Mouse (Mus musculus): ENCODE results near the gene H2-Ob.

H2-Ob gene

GRCm38 (mm10) chr17:34238706-34239105 is at the start of gene H2-Ob:
H2-Ob (plus strand) TSS chr17:34238903.
- 65% methylated on average over 3 of the region's 3 CpGs for WGBS

- WGBS, result 90% methylated on average over 6 of the region's 6 CpGs
Measured at GRCm38 (mm10) chr17:34188986-34189385, 49.7 kb upstream of the H2-Ob start.

GRCm38 (mm10) chr17:34192852-34193251 is 45.9 kb upstream of the H2-Ob start:
- WGBS, result 42% methylated on average over 16 of the region's 16 CpGs

GRCm38 (mm10) chr17:34193468-34193867 is 45.2 kb upstream of the H2-Ob start:
- 63% methylated on average over 8 of the region's 8 CpGs for WGBS

- 86% methylated on average over 4 of the region's 4 CpGs for WGBS
Measured at GRCm38 (mm10) chr17:34194723-34195122, 44.0 kb upstream of the H2-Ob start.

- 61% methylated on average over 12 of the region's 12 CpGs for WGBS
Measured at GRCm38 (mm10) chr17:34196491-34196890, 42.2 kb upstream of the H2-Ob start.

- WGBS, result 8% methylated on average over 41 of the region's 41 CpGs
Measured at GRCm38 (mm10) chr17:34196941-34197894, 41.5 kb upstream of the H2-Ob start, which contains the start of gene Psmb8. Psmb8 (plus strand) TSS chr17:34197721.

- WGBS, result 1% methylated on average over 32 of the region's 32 CpGs
Measured at GRCm38 (mm10) chr17:34197904-34198520, 40.7 kb upstream of the H2-Ob start.

- WGBS, result 13% methylated on average over 11 of the region's 11 CpGs
Measured at GRCm38 (mm10) chr17:34198521-34198912, 40.2 kb upstream of the H2-Ob start.

- 78% methylated on average over 12 of the region's 12 CpGs for WGBS
Measured at GRCm38 (mm10) chr17:34199050-34199619, 39.6 kb upstream of the H2-Ob start.

GRCm38 (mm10) chr17:34200047-34200446 is 38.7 kb upstream of the H2-Ob start:
- whole genome bisulfite sequencing, result 88% methylated on average over 10 of the region's 10 CpGs

- WGBS, result 93% methylated on average over 16 of the region's 16 CpGs
Measured at GRCm38 (mm10) chr17:34200772-34201505, 37.8 kb upstream of the H2-Ob start.

- 86% methylated on average over 7 of the region's 7 CpGs for WGBS
Measured at GRCm38 (mm10) chr17:34201506-34202055, 37.1 kb upstream of the H2-Ob start.

- 87% methylated on average over 4 of the region's 4 CpGs for WGBS
Measured at GRCm38 (mm10) chr17:34202760-34203442, 35.8 kb upstream of the H2-Ob start.

- 70% methylated on average over 5 of the region's 5 CpGs for WGBS
Measured at GRCm38 (mm10) chr17:34203444-34203843, 35.3 kb upstream of the H2-Ob start, which contains the start of gene Tap2. Tap2 (plus strand) TSS chr17:34203527.

- under 1% methylated on average over 44 of the region's 44 CpGs for WGBS
Measured at GRCm38 (mm10) chr17:34204303-34205010, 34.2 kb upstream of the H2-Ob start.

- 21% methylated on average over 18 of the region's 18 CpGs for WGBS
Measured at GRCm38 (mm10) chr17:34205021-34205745, 33.5 kb upstream of the H2-Ob start.

GRCm38 (mm10) chr17:34205746-34206176 is 32.9 kb upstream of the H2-Ob start:
- 29% methylated on average over 9 of the region's 9 CpGs for WGBS

GRCm38 (mm10) chr17:34206731-34207130 is 32.0 kb upstream of the H2-Ob start:
- 89% methylated on average over 5 of the region's 5 CpGs for WGBS

Measured in cerebral cortex, adult 2 months (tissue).